Mouse (Mus musculus): Measurements from ENCODE around the gene Gpn3. TPM values are rescaled to one million over a fixed set of nuclear protein-coding genes. Genes with fewer than 3 reads are reported as not detected.

The Gpn3 gene
- polyA plus RNA-seq (2017; shearing (Covaris generic)): 79.9 TPM

DNA sequence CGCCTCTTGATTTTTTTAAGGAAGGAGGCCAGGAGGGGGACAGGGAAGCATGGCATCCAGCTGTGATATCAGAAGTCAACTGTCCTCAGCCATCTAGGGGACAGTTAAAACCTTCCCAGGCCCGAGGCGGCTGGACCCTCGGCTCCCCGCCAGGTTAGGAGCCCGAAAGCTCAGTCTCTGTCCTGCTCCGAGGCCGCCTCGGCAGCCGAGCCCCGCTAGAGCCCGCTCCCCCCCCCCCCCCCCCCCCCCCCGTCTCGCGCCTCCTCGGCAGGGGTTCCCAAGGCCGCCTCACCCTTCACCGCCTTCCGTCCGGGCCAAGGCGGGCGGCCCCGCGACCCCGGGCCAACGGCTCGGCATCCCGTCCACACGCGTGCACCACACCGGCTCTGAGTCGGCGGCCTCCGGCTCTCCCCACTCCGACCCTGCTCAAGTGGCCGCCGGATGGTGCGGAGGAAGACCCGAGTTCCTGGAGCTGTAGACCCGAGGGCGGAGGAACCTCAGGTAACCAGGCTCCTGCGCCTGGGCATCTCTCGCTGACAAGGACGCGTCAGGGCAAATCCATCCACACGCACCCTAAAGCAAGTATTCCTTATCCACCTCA, at the start of gene Gpn3:
Gene Gpn3, plus strand, starts transcription at position 286 of the 601 bp plus-strand sequence.

DNA sequence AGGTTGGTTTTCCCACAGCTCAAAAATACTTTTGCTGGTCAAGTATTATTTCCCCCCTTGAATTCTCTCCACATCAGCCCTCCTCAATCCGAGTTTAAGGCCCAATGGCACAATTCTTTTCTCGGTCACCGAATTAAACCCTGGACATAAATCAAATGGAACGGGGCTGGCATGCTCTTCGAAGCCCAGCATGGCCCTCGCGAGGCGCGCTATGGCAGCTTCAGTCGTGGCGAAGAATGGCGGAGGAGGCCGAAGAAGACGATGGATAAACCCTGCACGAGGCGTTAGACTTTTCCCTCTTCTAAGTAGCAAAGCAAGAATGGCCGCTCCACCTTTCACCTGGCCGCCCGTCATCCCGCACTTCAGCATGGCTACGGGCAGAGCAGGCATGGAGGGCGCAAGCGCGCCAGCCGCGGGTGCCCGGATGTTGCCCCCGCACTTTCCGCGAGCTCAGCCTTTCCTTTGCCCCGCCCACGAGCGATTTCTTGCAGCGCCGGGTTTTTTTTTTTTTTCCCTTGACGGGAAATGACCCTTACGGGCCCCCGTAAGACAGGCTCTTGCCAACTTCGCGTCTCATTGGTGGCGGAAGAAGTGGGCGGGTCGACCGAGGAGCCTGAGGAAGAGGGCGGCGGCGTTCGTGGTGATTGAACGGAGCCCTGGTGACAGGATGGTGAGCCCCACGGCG, 17.7 kb upstream of the Gpn3 start, which contains the start of the genes Rad9b and Vps29:
Gene Rad9b, minus strand, starts transcription at position 427 of the 685 bp plus-strand sequence.
Gene Vps29, plus strand, starts transcription at position 563 of the 685 bp plus-strand sequence.

DNA sequence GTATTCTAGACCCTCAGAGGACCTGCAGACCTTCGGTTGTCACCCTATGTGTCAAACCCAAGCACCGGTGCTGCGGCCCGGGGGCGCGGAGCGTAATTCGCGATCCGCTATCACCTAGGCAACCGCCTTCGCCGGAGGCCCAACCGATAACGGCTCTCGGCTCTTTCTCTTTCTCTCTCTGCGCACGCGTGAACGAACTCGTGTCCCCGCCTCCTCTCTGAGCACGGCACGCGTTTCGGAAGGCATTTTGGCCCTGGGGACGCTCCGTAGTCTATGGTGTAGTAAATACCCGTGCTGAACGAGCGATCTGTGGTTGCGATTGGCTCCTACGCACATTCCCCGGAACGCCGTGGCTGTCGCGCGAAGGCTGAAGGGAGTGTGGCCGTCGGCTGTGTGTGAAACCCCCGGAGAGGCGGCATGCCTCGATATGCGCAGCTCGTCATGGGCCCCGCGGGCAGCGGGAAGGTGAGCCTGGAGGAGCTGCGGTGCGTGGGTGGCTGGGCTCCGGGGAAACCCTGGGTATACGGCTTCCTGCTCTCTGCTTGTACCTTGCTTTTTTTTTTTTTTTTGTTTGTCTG, 605 bp downstream of the Gpn3 start, which contains the start of gene Fam216a:
Gene Fam216a, minus strand, starts transcription at position 173 of the 578 bp plus-strand sequence.

DNA sequence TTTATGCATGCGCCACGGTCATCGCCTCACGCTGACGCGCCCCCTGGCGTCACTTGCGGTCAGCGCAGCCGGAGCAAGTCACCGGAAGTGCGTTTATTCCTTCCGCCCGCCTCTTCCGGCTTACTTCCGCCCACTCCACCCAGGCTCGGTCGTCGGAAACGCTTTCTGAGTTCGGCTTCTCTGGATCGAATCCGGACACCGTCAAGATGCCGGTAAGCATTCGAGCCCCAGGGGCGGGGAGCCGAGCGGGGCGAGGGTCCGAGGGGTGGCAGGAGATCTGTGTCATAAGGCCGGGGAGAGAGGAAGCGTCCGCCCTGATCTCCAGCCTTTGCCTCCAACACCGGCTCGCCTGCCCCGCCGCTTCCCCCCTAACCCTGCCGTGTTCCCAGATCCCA, 20.1 kb downstream of the Gpn3 start, which contains the start of gene Arpc3:
Gene Arpc3, plus strand, starts transcription at position 93 of the 395 bp plus-strand sequence.

DNA sequence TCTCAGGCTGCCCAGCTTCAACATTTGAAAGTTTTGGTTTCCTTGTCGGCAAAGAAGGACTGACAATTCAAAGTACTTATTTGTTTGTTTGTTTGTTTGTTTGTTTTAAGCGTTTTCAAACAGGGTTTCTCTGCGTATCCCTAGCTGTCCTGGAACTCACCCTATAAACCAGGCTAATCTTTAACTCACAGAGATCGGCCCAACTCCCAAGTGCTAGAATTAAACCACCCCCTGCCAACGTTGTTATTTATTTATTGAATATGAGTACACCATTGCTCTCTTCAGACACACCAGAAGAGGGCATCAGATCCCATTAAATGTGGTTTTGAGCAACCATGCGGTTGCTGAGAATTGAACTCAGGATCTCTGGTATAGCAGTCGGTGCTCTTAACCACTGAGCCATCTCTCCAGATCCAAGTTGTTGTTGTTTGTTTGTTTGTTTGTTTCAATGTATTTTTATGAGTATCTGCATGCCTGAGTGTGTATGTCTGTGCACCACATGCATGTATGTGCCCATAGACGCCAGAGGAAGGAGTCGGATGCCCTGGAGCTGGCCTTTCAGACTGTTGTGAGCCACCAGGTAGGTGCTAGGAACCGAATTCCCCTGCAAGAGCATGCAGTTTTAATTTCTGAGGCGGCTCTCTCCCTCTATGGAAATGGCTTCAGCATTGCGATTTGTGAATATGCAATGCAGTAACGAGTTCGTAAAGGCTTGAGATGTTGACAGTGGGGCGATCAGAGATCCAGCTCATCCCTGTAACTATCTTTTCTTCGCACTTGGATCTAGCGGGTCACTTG, 49.8 kb downstream of the Gpn3 start, which contains the start of gene Anapc7:
Gene Anapc7, plus strand, starts transcription at position 423 of the 798 bp plus-strand sequence.

Other genes with a start within 250 kb of the Gpn3 start
- 0.24 TPM for gene Ccdc63, start 231.1 kb upstream of the Gpn3 start, polyA plus RNA-seq (2017; shearing (Covaris generic))
- gene Ppp1cc, start 213.6 kb upstream of the Gpn3 start, polyA plus RNA-seq (2017; shearing (Covaris generic)): 382 TPM
- gene Hvcn1, start 165.1 kb upstream of the Gpn3 start, polyA plus RNA-seq (2017; shearing (Covaris generic)): 118 TPM
- gene Tctn1, start 107.4 kb upstream of the Gpn3 start, polyA plus RNA-seq (2017; shearing (Covaris generic)): 1.3 TPM
- gene Pptc7, start 87.5 kb upstream of the Gpn3 start, polyA plus RNA-seq (2017; shearing (Covaris generic)): 53.5 TPM
- gene Rad9b, start 17.6 kb upstream of the Gpn3 start, polyA plus RNA-seq (2017; shearing (Covaris generic)): 7.1 TPM
- gene Vps29, start 17.5 kb upstream of the Gpn3 start, polyA plus RNA-seq (2017; shearing (Covaris generic)): 135 TPM
- 18.8 TPM for gene Fam216a, start 488 bp downstream of the Gpn3 start, polyA plus RNA-seq (2017; shearing (Covaris generic))
- gene Arpc3, start 20.0 kb downstream of the Gpn3 start, polyA plus RNA-seq (2017; shearing (Covaris generic)): 443 TPM
- gene Anapc7, start 49.8 kb downstream of the Gpn3 start, polyA plus RNA-seq (2017; shearing (Covaris generic)): 31.6 TPM
- 95.7 TPM for gene Atp2a2, start 130.3 kb downstream of the Gpn3 start, polyA plus RNA-seq (2017; shearing (Covaris generic))
- gene Ift81, start 242.6 kb downstream of the Gpn3 start, polyA plus RNA-seq (2017; shearing (Covaris generic)): 4.2 TPM